Mouse (Mus musculus): Measurements from ENCODE around the gene C5ar2. TPM values are rescaled to one million over a fixed set of nuclear protein-coding genes. Genes with fewer than 3 reads are reported as not detected.

Gene C5ar2
- total RNA-seq, 1 experiment from 2014 or later = 8.0 TPM

DNA sequence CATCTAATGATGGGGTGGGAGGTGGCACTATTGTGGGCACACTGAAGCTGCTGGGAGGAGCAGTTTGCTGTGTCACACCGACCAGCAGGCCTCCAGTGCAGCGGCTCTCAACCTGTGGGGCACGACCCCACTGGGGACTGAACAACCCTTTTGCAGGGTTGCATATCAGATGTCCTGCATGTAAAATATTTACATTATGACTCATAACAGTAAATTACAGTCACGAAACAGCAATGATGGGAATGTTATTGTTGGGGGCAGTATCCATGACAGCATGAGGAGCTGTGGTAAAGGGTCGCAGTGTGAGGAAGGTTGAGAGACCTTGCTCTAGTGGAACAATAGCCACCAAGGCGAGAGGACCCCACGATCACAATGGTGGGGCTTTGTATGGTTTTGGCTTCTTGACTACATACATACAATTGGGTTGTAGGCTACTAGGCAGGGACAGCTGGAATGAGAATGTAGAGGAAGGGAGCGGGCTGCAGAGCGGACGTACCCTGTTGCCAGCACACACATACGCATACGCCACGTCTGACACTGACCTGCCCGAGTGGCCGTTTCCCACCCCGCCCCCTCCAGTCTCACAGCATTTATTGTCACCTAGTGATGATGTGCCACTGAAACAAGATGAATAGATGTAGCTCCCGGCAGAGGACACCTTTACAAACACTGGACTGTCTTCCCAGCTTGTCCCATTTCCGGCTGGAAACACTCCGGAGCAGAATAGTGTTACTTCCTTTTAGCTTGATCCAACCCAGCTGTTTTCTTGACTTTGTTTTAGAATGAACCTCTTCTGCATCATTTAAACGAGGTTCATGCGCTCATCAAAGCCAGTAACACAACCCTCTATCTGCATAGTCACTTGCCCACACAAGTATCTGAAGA is 34.9 kb downstream of the C5ar2 start:
- no peak for ATAC-seq (replicated peaks; ENCODE audit: insufficient number of reproducible peaks, low FRiP score, low TSS enrichment, poor library complexity, severe bottlenecking)

- peak; percentile 78 for ATAC-seq (replicated peaks; ENCODE audit: insufficient number of reproducible peaks, low FRiP score, low TSS enrichment, poor library complexity, severe bottlenecking)
These were observed 36.5 kb downstream of the C5ar2 start for GRCm38 (mm10) chr7:16207496-16207895.

- peak; percentile 20; the same call in 1 of the 2 replicates for ATAC-seq (replicated peaks; ENCODE audit: insufficient number of reproducible peaks, low FRiP score, low TSS enrichment, poor library complexity, severe bottlenecking)
These were observed 36.9 kb downstream of the C5ar2 start for GRCm38 (mm10) chr7:16207076-16207475.

GRCm38 (mm10) chr7:16204791-16205190 is 39.2 kb downstream of the C5ar2 start:
- ATAC-seq (replicated peaks; ENCODE audit: insufficient number of reproducible peaks, low FRiP score, low TSS enrichment, poor library complexity, severe bottlenecking) = peak; percentile 48

DNA sequence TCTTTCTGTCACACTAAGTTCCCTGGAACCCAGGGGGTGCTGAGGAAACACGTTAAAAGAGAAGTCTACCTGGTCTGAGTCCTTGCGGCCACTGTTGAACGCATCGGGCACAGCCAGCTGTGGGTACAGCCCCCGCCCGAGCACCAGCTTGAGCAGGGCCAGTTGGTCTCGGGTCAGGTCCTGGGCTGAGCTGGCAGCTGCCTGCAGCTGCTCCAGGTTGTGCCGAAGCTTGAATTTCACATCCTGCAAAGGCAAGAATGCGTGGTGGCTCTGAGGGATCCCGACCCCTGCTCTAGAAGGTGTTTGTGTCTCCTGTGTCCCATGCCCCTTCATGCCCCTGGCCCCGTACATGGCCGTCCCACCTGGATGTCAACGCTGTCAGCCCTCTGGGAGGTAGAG is 40.5 kb downstream of the C5ar2 start:
- no peak for ATAC-seq (replicated peaks; ENCODE audit: insufficient number of reproducible peaks, low FRiP score, low TSS enrichment, poor library complexity, severe bottlenecking)

DNA sequence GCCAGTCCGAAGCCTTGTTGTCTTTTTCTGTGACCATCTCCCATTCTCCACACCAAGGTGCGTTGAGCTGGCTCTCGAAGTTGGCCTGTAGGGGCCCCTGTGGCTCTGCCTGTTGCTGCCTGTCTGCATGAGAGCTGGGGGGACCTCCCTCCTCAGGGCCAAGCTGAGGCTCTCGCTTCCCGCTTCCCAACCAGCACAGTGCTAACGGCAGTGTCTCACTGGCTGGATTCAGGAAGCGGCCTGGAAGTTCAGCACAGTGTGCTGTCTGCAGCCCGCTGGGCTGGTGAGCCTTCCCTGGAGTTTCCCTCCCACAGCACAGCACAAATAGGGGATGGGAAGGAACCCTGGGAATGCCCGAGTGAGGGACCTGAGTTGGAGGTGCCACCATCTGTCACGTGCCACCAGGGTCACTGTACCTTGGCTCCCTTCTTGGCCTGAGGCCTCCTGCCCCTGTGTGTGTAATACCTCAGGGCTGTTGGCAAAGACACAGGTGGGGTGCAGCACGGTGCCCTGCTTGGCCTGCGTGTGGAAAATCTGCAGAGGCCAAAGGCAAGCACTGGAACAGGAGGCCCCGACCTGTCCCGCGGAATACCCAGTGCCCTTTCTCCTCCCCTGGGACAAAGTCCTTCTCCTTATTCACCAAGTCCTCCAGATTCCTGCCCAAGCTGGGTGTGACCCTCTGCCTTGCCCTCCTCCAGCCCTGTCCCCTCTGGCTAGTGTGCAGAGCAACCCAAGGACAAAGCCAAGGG is 41.0 kb downstream of the C5ar2 start:
- no peak for ATAC-seq (replicated peaks; ENCODE audit: insufficient number of reproducible peaks, low FRiP score, low TSS enrichment, poor library complexity, severe bottlenecking)

DNA sequence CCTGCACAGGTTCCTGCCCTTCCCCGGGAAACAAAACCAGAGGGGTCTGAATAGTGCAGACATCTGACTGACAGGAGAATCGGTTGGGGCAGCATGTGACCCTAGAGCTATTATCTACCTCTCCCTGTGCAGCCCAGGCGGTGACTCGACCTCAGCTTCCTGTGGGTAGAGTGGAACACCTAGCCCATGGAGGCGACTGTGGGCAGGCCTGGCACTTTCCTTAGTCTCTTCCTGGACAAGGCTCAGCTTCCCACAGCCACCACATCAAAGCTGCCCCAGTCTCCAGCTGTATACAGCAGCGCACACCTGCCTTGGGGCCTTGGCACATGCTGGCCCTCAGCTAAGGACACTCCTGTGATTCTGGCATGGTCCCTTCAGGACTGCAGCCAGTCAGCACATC is 42.8 kb downstream of the C5ar2 start:
- ATAC-seq (replicated peaks; ENCODE audit: insufficient number of reproducible peaks, low FRiP score, low TSS enrichment, poor library complexity, severe bottlenecking) = no peak

DNA sequence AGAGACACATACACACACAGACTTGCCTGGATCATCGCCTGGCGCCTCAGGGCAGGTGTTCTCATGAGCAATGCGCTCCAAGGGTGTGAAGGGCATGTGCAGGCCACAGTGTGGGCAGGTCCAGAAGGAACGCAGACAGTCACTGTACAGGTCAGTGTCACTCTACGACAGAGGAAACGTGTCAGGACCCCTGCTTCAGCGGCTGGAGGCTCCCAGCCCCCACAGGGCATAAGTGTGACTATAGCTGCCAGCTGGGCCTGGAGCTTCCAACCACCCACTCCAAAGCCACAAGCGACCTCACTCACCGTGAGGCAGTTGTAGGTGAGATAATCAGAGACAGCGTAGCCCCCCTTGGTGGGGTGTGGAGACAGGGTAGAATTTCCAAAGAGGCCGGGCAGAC is 45.4 kb downstream of the C5ar2 start:
- ATAC-seq (replicated peaks; ENCODE audit: insufficient number of reproducible peaks, low FRiP score, low TSS enrichment, poor library complexity, severe bottlenecking) = no peak

- no peak for ATAC-seq (replicated peaks; ENCODE audit: insufficient number of reproducible peaks, low FRiP score, low TSS enrichment, poor library complexity, severe bottlenecking)
These were observed 46.8 kb downstream of the C5ar2 start for GRCm38 (mm10) chr7:16197166-16197565.

GRCm38 (mm10) chr7:16196616-16197015 is 47.3 kb downstream of the C5ar2 start:
- ATAC-seq (replicated peaks; ENCODE audit: insufficient number of reproducible peaks, low FRiP score, low TSS enrichment, poor library complexity, severe bottlenecking) = no peak

DNA sequence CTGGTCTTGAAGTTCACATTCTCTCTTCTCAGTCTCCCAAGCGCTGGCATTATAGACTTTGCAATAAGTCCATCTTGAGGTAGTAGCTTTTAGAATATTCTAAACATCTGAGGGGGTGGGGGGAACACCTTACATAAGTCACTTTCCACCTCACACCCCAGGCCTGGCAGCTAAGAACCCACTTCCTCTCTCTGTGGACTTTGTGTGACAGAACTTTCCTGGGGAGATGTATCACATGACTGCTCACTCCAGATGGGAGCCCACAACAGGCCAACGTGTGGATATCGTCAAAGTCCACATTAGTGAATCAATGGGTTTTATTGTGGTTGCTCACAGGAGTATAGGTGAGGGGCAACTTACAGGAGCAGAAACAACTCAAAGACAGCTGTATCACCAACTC is 50.3 kb downstream of the C5ar2 start:
- ATAC-seq (replicated peaks; ENCODE audit: insufficient number of reproducible peaks, low FRiP score, low TSS enrichment, poor library complexity, severe bottlenecking) = no peak

GRCm38 (mm10) chr7:16192315-16192714 is 51.6 kb downstream of the C5ar2 start:
- ATAC-seq (replicated peaks; ENCODE audit: insufficient number of reproducible peaks, low FRiP score, low TSS enrichment, poor library complexity, severe bottlenecking) = peak; percentile 50

- ATAC-seq (replicated peaks; ENCODE audit: insufficient number of reproducible peaks, low FRiP score, low TSS enrichment, poor library complexity, severe bottlenecking) = no peak
These were observed 56.5 kb downstream of the C5ar2 start for GRCm38 (mm10) chr7:16187494-16187893.

Other genes starting within 250 kb of the C5ar2 start
- gene Bicra, start 196.2 kb downstream of the C5ar2 start, total RNA-seq (2017) = 2.2 to 10.0 TPM (median 2.6 TPM) in 3 replicates
- 0.11 to 0.29 TPM in 2 of 3 replicates, not detected in the other for gene Zfp541, start 182.3 kb downstream of the C5ar2 start, total RNA-seq (2017)
- gene Napa, start 145.7 kb downstream of the C5ar2 start, total RNA-seq (2017) = 46.6 to 76.8 TPM (median 71.5 TPM) in 3 replicates
- gene Kptn, start 124.3 kb downstream of the C5ar2 start, total RNA-seq (2017) = 9.6 to 18.6 TPM (median 15.9 TPM) in 3 replicates
- gene Slc8a2, start 114.3 kb downstream of the C5ar2 start, total RNA-seq (2017) = not detected in 3 replicates
- gene Meis3, start 69.1 kb downstream of the C5ar2 start, total RNA-seq (2017) = 3.0 to 15.5 TPM (median 6.4 TPM) in 3 replicates
- 7.7 to 12.4 TPM (median 10.4 TPM) in 3 replicates for gene Dhx34, start 22.1 kb downstream of the C5ar2 start, total RNA-seq (2017)
- 11.2 to 17.0 TPM (median 13.7 TPM) in 3 replicates for gene C5ar1, start 15.4 kb upstream of the C5ar2 start, total RNA-seq (2017)
- gene Inafm1, start 29.5 kb upstream of the C5ar2 start, total RNA-seq (2017) = 9.4 to 16.4 TPM (median 12.3 TPM) in 3 replicates
- gene Ccdc9, start 42.6 kb upstream of the C5ar2 start, total RNA-seq (2017) = 231 to 284 TPM (median 256 TPM) in 3 replicates
- 26.4 to 30.9 TPM (median 30.1 TPM) in 3 replicates for gene Bbc3, start 64.2 kb upstream of the C5ar2 start, total RNA-seq (2017)
- 108 to 150 TPM (median 134 TPM) in 3 replicates for gene Sae1, start 143.7 kb upstream of the C5ar2 start, total RNA-seq (2017)
- 20.4 to 63.1 TPM (median 27.4 TPM) in 3 replicates for gene Zc3h4, start 156.8 kb upstream of the C5ar2 start, total RNA-seq (2017)
- gene Tmem160, start 208.6 kb upstream of the C5ar2 start, total RNA-seq (2017) = 16.1 to 32.9 TPM (median 21.0 TPM) in 3 replicates
- not detected in 3 replicates for gene Npas1, start 233.6 kb upstream of the C5ar2 start, total RNA-seq (2017)